Mouse (Mus musculus) adrenal gland, postnatal 10 days (tissue): ENCODE data around the gene Sult1b1. TPM values are rescaled to one million over a fixed set of nuclear protein-coding genes. Genes with fewer than 3 reads are reported as not detected.
A peak's percentile ranks its signal among the peaks of the same experiment; 100 is the strongest.
"Not testable (repeated sequence)": the region's sequence is repeated elsewhere in the genome, so short reads cannot be mapped to it uniquely, and the experiment has no call there.

Experiments used
- DNase-seq: peaks from one replicate; pipeline ENCODE4 v3.0.0; 2021; ENCODE audit warnings: mixed read lengths
- long read RNA-seq, 2 experiments: library from polyadenylated mRNA; stranded (forward); transcript quantifications; one replicate each; pipeline ENCODE4 v2.0.0; 2021
- total RNA-seq, 2 experiments: library from RNA; stranded (reverse); gene quantifications; 2 replicates each; pipeline ENCODE4 v1.2.3; 2021

The Sult1b1 gene
- total RNA-seq = under 1 TPM; 0.30 to 0.84 TPM
- long read RNA-seq, experiment 1, partial matches to known transcripts = 0 of 2 reads
- long read RNA-seq, experiment 1, other reads (novel, unspliced or antisense) = 0 of 2 reads
- long read RNA-seq, experiment 2, partial matches to known transcripts = 1 of 2 reads
- long read RNA-seq, experiment 2, other reads (novel, unspliced or antisense) = 0 of 2 reads

DNA sequence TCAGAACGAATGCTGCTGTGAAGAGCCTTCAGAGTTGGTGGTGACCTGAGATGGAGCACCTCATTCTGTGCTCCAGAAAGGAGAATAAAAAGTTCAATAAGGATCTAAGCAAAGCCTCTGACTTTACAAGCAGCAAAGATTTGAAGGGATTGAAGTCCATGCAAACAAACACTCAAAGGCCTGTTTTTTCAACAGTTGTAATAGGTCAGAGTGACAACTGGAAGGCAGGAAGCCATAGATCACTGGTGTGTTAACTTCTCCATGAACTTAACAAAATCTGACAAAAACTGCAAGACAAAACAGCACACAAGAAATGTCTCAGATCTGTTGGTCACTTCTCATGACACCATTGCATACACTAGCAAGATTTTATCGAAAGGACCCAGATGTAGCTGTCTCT, at the start of gene Sult1b1:
Sult1b1 (minus strand) TSS at position 85 of the 400 bp plus-strand sequence.
- DNase-seq = no peak

DNA sequence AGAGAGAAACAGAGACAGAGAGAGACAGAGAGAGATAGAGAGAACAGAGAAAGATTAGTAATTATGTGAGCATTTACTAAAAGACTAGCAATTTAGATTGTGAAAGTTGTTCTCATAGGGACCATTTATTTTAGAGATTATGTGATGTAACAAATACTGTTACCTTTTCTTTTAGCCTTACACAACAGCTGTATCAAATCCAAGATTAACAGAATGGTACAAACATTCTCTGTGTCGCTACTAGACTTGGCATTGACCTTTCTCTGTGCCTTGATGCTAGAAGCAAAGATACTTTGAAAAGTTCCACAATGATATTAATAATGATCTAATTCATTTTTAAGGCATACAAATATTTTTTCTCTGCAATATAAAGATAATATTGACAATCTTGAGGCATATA, 42.4 kb upstream of the Sult1b1 start:
- no peak for DNase-seq

DNA sequence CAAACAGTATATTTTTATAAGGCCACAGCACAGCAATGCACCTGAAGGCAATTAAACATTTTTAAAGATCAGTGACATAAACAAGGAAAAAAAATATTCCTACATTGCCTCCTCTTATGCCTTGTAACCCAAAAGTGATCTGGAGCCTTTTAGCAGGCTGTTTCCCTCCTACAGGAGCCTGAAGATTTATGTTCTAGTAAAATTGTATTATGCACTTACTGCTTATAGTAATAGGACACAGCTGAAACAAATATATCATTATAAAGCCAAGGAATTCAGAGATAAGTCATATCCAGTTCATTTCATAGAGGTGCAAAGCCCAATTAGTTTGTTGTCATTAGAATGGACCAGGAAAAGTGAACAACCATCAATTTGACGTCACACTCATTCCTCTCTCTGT, 36.2 kb upstream of the Sult1b1 start:
- DNase-seq = no peak

DNA sequence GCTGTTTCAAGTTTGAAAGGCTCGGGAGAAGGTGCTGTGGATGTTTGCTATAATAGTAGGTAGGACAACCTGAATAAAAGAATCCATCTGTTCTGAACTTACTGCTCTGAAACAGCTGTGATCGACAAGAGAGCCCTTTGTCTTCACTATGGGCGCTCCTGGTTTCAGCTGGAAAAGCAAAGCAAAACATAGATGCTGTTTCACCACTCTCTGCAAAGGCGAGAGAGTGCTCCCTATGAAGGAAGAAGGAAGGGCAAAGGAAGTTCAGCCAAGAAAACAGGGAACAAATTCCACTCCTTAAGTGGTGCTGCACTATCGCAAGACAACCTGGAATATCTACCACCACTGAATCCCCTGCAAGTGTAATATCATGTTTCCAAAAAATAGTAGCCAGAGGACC, 35.5 kb upstream of the Sult1b1 start:
- DNase-seq = no peak

DNA sequence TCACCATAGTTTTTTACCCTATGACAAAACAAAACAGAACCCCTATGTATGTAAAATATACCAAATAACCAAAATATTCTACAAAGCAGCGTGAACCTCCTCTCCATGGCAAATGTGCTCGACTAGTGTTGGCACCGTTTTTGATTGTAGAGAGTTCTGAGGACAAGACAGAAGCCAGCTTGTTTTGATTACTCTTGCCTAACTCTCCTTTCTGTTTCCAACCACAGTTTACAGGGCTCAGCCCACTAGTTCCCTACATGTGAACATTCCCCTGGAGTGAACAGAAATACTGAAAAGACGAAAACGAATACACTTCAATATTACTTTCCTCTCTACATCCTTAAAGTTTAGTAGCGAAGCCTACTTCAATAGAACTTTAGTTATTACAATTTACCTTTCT, 34.8 kb upstream of the Sult1b1 start:
- DNase-seq = no peak

DNA sequence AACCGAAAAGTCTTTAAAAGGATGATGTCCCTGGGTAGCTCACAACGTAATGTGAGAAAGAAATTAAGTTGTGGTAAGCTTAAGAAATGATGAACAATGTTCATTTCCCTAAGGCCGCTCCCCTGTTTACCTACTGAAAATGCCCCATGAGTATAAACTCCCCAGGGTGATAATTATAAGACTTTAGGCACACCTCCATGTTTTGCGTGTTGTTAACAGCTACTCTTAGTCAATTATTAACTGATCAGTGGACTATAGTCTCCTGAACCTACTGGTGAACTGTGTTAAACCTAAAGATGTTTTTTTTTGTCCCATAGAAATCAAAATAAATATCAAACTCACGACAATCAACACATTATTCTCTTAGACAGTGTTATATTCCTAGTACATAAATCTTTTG, 30.9 kb upstream of the Sult1b1 start, which contains the start of gene Sult1d1:
Sult1d1 (minus strand) TSS at position 183 of the 400 bp plus-strand sequence.
- no peak for DNase-seq

DNA sequence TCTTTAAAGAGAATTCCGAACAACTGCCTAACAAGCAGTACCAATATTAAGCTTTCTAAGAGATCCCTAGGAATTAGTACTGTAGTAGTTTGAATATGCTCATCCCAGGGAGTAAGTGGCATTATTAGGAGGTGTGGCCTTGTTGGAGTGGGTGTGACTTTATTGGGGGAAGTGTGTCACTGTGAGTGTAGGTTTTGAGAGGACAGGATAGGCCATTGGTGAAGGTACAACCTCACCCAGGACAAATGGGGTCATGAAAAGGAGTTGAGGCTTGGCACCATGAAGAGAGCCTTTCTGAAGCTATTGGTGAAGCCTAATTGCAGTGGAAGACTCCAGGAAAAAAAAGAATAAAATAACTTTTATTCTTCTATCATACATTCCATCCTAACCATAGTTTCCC, 29.3 kb upstream of the Sult1b1 start:
- no peak for DNase-seq

DNA sequence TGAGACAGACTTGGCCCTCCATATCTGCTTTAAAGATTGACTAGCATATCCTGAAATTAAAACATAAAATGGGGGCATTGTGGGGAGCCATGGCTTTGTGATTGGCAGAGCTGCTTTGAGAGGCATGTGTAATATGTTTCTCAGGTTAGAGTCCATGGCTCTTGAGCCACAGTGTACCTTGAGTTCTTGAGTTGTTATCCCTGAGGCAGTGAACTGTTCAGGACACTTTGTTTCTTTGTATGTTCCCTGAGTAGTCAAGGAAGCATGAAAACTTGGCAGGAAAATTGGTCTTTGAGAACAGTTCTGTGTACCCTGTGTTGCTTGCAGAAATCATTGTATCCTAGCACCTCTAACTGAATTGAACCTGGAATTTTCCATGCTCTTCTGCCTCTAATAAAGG, 25.0 kb upstream of the Sult1b1 start:
- DNase-seq = no peak

DNA sequence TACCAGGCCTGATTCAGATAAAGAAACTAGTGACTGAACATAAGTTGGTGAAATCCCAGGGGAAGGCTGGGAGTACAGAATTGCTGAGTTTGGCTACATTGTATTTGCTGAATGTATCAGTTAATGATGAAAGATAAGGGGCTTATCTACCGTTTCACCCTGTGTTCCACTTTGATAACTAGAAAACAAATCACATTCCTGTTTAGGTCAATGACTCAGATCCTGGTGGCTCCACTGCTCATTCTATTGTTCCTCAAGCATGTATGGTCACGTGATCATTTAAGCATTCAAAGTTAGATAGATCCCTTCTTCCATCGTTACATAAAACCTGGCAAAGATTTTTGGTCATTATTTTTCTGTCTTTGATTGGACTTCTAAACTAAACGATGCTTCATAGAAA, 24.5 kb upstream of the Sult1b1 start:
- no peak for DNase-seq

DNA sequence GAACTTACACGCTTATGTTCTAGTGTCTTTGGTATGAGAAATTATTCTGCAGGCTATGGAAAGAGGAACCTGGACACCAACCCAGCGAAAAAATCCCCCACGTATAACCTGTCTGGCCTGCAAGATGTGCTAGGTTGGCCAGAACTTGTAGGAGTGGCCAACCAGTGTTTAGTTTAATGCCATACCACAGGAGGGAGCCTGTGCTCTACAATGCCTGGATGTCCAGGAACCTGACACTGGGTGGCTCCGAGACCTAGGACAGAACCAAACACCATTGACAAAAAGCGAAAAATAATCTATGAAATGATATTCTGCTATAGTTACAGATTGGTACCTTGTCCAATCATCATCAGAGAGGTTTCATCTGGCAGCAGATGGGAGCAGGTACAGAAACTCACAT, 22.1 kb upstream of the Sult1b1 start:
- DNase-seq = peak; percentile 6

DNA sequence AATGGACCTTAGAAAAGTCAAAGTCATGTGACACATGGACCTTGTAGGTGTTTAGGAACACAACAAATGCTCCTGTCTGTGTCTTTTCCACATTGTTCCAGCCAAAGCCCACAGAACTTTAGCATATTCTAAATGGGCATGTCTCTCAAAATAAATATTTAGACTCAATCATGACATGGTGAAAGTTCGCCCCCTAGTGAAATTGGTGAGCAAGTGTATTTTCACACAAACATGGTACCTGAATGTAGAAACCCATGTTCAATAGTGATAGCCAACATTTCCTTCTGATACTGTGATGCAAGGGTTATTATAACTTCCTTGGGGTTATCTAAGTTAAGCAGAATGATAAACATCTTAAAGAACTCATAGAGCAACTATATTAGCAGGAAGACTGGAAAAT, 12.9 kb upstream of the Sult1b1 start:
- DNase-seq = no peak

DNA sequence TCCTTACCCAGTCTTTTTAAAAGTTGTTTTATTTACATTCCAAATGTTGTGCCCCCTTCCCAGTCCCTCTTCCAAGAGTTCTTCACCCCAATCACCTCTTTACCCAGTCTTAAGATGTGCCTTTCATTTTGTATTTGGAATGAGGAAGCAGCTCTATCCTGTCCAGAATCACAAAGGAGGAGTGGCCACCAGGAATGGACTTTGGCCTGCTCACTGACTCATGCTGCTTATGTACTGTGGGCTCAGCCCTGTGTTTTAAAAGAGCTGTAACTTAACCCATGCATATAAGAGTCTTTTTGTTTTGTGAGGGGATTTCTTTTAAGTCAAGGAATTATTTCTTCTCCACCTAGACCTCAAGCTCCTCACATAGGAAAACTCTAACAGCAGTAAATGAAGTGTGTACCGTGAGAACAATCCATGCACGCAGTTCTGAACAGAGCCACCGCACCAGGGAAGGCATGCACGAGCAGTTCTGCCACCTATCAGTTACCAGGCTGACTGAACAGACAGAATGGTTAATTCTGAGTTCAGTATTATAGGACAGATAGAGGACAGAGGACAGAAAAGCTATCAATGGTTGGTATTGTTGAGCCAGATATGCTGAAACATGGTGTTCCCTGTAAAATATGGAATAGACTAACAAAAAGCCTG, 1.9 kb downstream of the Sult1b1 start:
- DNase-seq = no peak

DNA sequence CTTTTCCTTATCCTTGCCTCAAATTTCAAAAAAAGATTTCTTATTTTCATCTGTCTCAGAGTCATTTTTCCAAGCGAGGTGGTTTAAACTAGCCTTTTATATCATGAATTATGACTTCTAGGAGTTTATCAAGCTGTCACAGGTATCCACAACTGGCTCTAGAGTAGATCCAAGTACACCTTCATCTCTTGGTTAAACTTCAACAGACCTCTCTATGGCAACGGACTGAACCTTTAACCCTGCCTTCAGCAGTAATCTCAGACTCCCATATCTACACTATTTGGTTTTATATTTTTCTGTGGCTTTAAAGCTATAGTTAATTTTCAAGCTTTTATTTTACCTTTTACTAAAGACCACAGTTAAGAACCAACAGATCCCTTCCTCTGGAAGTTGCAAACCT, 5.7 kb downstream of the Sult1b1 start:
- no peak for DNase-seq

DNA sequence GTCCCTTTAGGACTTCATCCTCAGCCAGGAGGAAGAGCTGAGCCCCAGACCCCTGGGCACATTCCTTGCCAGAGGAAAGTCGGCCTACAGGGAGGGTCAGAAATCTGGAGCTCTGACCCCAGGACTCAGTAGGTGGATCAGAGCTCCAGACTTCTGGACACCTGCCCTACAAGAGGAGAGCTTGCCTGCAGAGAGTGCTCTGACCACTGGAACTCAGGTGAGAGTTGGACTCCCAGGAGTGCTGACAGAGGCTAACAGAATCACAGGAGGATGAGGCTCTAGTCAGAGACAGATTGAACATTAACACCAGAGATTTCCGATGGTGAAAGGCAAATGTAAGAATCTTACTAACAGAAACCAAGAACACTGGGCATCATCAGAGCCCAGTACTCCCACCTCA, 14.4 kb downstream of the Sult1b1 start:
- DNase-seq = not testable (repeated sequence)

DNA sequence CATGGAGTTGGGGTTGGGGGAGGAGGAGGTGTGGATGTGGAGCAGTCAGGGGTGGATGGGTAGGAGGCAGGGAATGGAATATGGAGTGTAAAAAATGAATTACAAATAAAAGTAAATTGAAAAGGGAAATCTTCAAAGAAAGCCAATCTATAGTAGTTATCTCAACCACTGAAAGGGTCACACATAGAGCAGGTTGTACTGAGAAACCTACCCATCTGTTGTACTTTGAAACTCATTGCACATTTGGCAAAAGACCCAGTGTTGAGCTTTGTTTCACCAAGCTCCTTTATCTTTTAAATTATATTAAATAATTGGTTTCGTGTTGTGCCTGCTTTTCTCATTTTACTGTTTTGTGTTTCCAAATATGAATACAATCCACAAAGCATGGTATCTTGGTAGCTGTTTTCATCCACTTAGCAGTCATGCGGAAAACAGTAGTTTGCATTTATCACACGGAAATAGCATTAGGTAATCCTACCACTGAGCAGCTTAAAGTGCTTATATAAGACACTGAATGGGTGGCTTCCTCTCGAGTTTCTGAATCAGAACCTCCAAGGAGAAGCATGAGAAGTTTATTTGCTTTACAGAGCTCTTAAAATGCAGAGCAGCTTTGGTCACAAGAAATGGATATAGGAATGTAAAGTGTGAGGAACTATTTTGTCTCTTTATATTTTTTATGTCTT, 32.1 kb downstream of the Sult1b1 start:
- no peak for DNase-seq

DNA sequence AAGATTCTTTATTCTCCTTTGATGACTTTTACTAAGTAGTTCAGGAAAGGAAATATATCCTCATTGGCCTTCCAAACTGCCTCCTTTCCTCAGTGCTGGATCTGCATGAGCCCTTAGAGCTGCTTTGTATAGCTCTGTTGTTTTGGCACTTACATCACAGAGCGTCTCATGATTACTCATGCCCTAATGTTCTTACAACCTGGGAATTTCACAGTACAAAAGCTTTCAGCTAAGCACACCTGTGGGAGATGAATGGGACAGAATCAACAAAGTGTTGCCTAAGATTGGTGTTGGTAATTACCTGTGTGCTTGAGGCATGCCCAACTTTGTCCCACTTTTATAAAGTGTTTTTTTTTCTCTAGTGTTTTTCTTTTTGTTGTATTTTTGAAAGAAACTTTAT, 35.3 kb downstream of the Sult1b1 start:
- no peak for DNase-seq

DNA sequence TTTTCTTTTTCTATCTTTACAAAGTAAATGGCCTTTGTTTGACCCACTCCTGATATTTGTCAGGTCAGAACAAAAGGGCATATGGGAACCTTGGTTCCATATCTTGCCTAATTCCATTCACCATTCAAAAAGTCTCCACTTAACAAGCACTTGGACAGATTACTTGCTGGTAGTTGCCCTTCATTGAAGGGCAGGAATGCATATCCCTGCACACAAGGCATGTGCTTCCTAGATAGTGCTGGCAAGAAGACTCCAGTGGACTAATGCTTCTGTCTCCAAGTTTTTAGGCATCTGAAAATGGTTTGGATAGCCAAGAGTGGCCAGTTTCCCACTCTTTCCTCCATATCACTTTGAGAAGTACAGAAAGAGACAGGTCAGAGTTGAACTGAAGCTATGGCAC, 38.7 kb downstream of the Sult1b1 start:
- DNase-seq = no peak

DNA sequence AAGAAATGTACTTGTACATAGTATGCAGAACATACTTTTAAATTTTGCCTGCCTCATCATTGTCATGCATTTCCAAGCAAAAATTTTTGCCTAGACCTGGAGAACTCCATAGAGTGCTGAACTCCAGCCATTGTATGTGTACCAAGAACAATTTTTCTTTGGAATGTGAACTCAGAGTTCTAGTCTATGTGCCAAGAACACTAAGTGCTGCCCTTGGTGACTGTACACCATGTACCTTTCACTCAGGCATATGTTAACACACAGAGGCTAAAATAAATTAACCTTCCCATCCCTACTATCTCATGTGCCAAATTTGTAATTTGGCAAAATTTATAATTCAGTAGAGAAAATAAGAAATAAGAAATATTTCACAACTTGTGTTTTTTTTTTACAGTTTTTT, 39.1 kb downstream of the Sult1b1 start:
- peak; percentile 9 for DNase-seq

DNA sequence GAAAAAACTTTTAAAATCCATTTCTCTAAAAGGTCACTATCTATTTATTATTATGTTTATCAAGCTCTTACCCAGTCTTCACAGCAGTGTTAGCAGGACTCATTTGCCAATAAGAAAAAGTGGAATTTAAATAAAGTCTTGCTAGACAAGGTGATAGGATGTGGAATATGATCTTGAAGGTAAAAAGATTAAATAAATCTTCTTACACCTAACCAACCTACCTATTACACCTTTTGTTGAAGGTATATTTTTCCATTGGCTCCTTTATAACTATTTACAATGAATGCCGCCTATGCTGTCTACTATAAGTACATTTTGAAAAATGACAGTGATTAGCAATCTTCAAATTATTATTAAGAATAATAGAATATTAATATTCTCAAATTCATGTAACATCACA, 47.2 kb downstream of the Sult1b1 start, which contains the start of gene Ugt2a1:
Ugt2a1 (minus strand) TSS at position 101 of the 400 bp plus-strand sequence.
- DNase-seq = no peak

DNA sequence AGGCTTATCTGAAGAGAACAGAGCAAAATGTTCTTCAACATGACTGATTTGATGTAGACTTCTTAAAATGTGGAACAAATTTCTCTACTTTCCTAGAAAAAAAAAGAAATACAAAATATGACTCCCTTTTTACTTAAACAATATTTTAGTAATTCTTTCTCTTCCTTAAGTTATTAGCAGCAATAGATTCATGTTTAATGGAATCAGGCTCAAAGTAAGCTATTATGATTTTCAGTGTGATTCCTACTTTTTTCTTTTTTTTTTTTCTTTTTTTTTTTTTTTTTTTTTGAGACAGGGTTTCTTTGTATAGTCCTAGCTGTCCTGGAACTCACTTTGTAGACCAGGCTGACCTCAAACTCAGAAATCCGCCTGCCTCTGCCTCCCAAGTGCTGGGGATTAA, 51.3 kb downstream of the Sult1b1 start, which contains the start of gene Gm43638:
Gm43638 (minus strand) TSS at position 101 of the 400 bp plus-strand sequence.
- DNase-seq = not testable (repeated sequence)

DNA sequence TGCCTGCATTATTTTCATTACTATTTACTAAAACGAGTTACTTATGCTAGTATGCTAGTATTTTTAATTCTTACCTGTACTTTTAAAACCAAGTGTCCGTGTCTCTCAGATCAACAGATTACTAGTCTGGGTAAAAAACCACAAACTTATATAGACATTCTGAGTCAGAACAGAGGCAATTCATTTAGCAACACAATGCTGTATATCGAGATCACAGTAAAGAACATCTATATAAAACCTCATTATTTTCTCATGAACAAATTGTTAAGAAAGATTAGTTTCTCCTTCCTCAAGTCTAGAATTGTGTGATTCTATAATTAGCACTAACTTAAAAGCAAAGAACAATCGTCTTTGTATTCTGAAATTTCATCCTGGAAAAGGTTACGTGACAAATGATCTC, 55.8 kb downstream of the Sult1b1 start, which contains the start of gene Ugt2a2:
Ugt2a2 (minus strand) TSS at position 101 of the 400 bp plus-strand sequence.
- DNase-seq = no peak
